Mouse (Mus musculus): ENCODE measurements around the gene Ceacam19.
A peak's percentile ranks its signal among the peaks of the same experiment; 100 is the strongest.

Gene Ceacam19

GRCm38 (mm10) chr7:19880754-19881153 lies 7.0 kb downstream of the Ceacam19 start:
- DNase-seq (ENCODE audit: low read depth, low spot score): no peak

DNA sequence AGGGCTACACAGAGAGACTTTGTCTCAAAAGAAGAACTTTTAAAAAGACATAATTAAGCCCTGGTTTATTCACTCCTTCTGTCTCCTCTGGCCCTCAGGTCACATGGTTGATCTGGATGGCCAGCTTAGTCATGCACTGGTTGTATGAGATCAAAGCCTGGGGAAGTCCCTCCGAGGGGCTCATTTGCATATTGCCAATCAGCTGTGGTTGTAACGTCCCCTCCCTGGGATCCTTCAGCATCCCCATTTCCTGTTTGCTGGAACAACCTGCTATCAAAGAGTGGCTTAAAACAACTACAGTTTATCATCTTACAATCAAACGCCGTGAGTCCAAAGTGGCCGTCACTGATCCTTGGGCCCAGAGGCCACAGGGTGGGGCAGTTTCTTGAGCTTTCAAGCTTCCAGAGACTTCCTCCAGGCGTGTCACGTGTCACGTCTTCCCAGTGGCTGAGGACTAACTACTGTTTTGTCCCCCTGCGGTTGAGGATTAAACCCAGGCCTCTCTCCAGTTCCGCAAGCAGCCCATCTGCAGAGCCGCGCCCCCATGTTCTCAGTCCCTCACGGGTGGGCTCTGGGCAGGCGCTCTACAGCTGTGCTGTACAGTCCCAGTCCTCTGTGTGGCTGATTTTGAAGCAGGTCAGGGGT lies 10.9 kb downstream of the Ceacam19 start:
- peak; percentile 82 for DNase-seq (ENCODE audit: low read depth, low spot score)

- DNase-seq (ENCODE audit: low read depth, low spot score): peak; percentile 81
Measured at GRCm38 (mm10) chr7:19875948-19876682, 11.7 kb downstream of the Ceacam19 start.

DNA sequence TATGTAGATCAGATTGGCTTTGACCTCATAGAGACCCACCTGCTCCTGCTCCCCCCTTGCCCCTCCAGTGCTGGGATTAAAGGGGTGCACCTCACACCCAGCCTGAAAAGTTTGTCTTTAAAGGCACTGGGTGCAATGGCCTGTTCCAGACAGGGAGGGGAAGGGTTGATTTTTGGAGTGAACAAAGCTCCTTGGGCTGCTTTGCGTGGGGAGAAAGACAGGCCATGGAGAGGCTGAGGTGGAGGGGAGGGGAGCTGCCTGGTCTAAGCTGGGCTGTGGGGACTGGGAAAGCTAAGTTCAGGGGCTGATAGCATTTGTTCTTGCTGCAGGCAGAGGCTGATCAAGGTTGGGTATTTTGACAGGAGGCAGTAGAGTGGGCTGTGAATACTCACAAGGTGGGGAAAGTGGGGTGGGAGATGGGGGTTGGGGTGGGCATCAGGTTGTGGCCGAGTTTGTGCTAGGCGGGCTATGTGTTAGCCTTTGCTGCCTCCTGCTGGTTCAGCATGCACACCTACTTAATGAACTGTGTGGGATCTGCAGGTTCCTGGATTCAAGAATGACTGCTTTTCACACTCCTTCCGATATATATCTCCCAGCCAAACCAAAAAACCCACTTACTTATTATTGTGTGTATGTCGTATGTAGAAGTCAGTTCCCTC lies 15.7 kb downstream of the Ceacam19 start:
- peak; percentile 81 for DNase-seq (ENCODE audit: low read depth, low spot score)

DNA sequence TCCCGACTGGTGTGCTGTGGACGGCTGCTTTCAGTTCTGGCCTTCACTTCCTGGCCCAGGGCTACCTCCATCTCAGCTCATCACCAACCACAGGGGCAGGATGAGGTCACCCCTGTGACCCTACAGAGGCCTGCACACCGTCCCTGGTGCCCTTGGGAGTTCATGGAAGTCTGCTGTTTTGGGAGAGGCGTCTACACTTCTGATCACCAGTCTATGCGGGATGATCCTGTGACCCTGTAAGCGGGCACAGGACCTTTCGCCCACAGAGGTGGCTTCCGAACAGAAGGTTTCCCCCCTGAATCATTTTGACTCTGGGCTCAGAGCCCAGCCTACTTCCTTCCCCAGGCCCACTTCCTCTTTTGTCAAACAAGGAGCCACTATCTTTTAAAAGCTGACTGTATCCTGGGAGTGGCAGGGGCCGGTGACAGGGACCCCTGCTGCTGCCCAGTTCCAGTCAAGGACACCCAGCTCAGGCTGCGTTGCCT lies 16.6 kb downstream of the Ceacam19 start:
- peak; percentile 62 for DNase-seq (ENCODE audit: low read depth, low spot score)

- no peak for DNase-seq (ENCODE audit: low read depth, low spot score)
Measured at GRCm38 (mm10) chr7:19867751-19868399, 19.9 kb downstream of the Ceacam19 start.

DNA sequence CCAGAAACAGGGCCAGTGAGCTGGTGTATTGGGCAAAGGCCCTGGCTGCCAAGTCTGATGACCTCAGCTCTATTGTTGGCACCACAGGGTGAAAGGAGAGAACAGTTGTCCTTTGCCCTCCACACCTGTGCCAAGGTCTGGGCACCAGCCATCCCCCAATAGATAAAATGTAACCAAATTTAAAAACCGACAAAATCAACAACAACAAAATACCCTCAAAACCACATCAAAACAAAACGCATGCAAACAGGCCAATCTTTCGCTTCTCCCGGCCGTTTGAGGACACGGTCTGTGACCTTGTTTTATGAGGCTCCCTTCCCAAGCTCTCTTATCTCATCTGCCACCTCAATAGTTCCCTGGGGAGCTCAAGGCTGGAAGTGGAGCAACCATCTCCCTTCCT lies 21.3 kb downstream of the Ceacam19 start:
- no peak for DNase-seq (ENCODE audit: low read depth, low spot score)

- no peak for DNase-seq (ENCODE audit: low read depth, low spot score)
Measured at GRCm38 (mm10) chr7:19865246-19866036, 22.3 kb downstream of the Ceacam19 start.

DNA sequence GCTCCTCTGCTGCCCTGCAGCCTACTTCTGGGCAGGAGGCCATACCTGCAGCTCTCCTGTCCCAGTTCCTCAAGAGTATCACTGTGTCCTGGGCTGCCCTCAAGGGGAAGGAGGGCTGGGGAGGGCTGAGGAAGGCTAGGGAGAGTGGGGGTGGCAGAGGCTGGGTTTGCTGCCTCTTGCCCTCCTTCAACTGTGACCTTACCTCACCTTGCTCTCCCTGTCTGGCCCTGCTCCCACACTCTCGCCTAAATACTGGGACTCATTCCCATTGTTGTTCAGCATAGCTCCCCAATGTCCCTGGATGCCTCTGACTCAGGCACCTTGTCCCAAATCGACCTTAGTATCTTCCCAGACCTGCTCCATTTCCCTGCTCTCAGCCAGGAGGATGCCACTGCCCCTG lies 23.5 kb downstream of the Ceacam19 start:
- DNase-seq (ENCODE audit: low read depth, low spot score): no peak

- no peak for DNase-seq (ENCODE audit: low read depth, low spot score)
Measured at GRCm38 (mm10) chr7:19861199-19861598, 26.6 kb downstream of the Ceacam19 start, which contains the start of gene Ceacam16. TSS of gene Ceacam16 (minus strand) at chr7:19861299.

- DNase-seq (ENCODE audit: low read depth, low spot score): no peak
Measured at GRCm38 (mm10) chr7:19859740-19860139, 28.0 kb downstream of the Ceacam19 start.

DNA sequence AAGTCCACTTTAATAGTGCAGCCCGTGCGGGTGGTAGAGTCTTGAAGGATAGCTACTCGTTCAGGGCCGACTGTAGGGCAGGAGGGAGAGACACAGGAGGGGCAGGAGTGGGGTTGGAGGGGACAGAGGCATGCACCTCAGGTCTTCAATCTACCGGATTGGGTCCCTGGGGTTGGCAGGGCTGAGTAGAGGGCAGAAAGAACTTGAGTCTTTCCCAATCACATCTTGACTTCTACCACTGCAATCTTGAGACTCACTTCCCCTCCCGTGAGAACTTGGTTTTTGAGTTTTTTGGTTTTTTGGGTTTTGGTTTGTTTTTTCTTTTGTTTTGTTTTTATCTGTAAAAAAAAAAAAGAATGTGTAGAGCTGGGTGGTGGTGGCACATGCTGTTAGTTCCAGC lies 31.5 kb downstream of the Ceacam19 start:
- no peak for DNase-seq (ENCODE audit: low read depth, low spot score)

DNA sequence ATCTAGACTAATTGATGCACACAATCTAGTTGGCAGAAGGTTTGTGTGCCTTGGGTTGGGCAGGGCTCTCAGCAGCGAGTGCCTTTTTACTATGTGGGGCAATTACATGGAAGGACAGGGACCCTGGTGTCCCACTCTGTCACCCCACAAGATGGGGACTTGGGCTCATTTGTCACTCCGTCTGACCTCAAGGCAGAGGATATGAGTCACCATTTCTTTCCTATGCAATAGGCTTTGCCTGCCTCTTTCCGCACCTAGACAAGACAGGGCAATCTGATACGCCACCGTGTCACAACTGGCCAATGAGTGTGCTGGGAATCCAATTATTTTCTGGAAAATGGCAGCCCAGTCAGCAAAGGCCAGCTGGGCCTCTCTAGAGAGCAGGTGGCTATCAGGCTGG lies 32.1 kb downstream of the Ceacam19 start:
- DNase-seq (ENCODE audit: low read depth, low spot score): no peak

- DNase-seq (ENCODE audit: low read depth, low spot score): no peak
Measured at GRCm38 (mm10) chr7:19853526-19853925, 34.2 kb downstream of the Ceacam19 start.

GRCm38 (mm10) chr7:19851858-19852570 lies 35.8 kb downstream of the Ceacam19 start, which contains the start of gene Gm19345:
TSS of gene Gm19345 (plus strand) at chr7:19852003.
- DNase-seq (ENCODE audit: low read depth, low spot score): peak; percentile 82

- no peak for DNase-seq (ENCODE audit: low read depth, low spot score)
Measured at GRCm38 (mm10) chr7:19844521-19845171, 43.1 kb downstream of the Ceacam19 start.

DNA sequence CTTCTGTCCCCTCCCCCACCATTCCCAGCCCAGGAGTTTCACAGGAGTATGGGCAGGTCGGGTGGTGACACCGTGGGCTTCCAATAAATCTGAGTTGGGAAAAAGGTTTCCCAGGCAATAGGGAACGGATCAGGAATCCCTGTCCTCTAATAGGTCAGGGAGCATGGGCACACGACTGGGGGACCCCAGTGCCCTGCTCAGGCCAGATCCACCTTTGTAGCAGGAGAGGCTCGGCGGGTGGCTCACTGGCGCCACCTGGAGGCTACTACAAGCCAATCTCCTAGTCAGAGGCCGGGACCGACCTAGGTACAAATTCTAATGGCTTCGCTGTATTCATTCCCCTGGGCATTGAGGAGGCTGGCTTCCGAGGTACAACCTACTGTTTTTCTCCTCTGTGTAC lies 44.2 kb downstream of the Ceacam19 start:
- DNase-seq (ENCODE audit: low read depth, low spot score): peak; percentile 65

DNA sequence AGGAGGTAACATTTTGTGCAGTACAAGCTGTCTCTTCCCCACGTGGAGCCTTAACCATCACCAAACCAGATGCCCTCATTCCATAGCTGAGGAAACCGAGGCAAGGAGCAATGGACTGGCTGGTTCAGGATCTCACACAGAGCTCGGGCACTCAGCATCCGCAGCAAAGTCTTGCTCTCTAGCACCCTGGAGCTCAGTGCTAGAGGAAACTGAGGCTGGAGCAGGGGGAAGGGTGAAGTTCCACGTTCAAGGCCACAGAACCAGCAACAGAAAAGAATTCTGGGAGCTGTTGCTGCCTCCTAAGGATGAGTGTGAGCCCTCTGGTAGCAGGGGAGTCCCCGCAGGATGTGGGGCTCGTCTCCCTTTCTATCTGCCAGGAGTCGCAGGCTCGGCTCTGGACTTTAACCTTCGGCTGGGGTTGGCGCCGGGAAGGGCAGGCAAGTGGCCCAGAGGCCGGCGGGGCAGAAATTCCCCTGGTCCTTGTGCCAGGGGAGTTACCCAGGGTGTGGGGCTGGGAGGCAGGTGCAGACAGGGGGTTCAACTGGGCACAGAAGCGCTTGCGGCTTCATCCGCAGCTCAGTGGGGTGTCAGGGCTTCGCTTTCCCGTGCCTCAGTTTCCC lies 44.8 kb downstream of the Ceacam19 start:
- DNase-seq (ENCODE audit: low read depth, low spot score): no peak

DNA sequence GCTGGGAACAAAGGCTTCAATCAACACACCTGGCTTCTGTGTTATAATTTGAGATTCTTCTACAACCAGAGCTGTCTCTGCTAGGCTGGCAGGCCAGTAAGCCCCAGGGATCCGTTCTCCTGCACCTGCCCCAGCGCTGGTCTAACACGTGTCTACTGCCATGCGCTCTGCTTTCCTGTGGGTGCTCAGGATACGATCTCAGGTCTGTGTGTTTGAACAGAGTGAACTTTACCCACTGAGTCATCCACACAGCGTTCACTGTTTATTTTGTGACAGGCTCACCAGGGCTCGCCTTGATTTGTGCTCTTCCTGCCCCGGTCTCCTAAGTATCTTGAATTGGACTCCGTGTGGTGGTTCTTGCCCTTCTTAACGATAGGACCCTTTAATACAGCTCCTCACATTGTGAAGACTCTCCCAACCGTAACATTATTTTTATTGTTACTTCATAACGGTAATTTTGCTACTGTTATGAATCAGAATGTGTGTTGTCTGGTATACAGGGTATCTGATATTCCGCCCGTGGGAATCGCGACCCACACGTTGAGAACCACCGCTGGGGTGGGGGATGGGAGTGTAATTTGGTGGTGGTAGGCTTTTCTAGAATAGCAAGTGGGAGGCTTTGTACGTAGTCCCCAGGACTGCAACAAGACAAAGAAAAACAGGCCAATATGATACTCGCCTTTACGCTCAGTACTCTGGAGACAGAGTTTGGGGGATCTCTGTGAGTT lies 45.9 kb downstream of the Ceacam19 start:
- DNase-seq (ENCODE audit: low read depth, low spot score): no peak
